Mouse (Mus musculus) forebrain, embryonic 14.5 days (tissue): ENCODE measurements at regions not wholly inside any gene's neighbourhood (a gene's known extent, or its start where the extent isn't known, plus 50 kb on each side); places are given as distances from the start of the nearest gene placed in this dataset.

Source experiments
- ATAC-seq: fragments of 200-750 bp; cut with Nextera tagmentation; 2 replicates; pipeline ENCODE4 v1.8.0; 2017; ENCODE audit warnings: mild to moderate bottlenecking, moderate library complexity
- DNase-seq: peaks from one replicate; pipeline ENCODE4 v3.0.0-alpha.2; 2015; ENCODE audit warnings: low spot score
- H3K27ac ChIP-seq: fragments of 300-500 bp; sonication (generic); 2 replicates; pipeline ENCODE4 v1.5.1; 2014; ENCODE audit warnings: low read depth, mild to moderate bottlenecking, control low read depth, low read length, moderate library complexity
- H3K27me3 ChIP-seq: fragments of 300-500 bp; sonication (generic); replicated peaks from 2 replicates; pipeline ENCODE4 v1.6.1; 2014; ENCODE audit warnings: low read length, control low read depth, mixed read lengths; ENCODE audit not compliant: control insufficient read depth, insufficient read depth
- H3K36me3 ChIP-seq: fragments of 300-500 bp; sonication (generic); 2 replicates; pipeline ENCODE4 v1.6.1; 2014; ENCODE audit warnings: low read length, control low read depth; ENCODE audit not compliant: control insufficient read depth, insufficient read depth
- H3K4me1 ChIP-seq: fragments of 300-500 bp; sonication (generic); 2 replicates; pipeline ENCODE4 v1.6.1; 2014; ENCODE audit warnings: antibody characterized with exemption, low read length, control low read depth; ENCODE audit not compliant: control insufficient read depth, insufficient read depth
- H3K4me2 ChIP-seq: fragments of 300-500 bp; sonication (generic); 2 replicates; pipeline ENCODE4 v1.6.1; 2014; ENCODE audit warnings: mild to moderate bottlenecking, control low read depth, low read length
- H3K4me3 ChIP-seq: fragments of 300-500 bp; sonication (generic); 2 replicates; pipeline ENCODE4 v1.5.1; 2014; ENCODE audit warnings: low read depth, low read length, control low read depth
- H3K9ac ChIP-seq: fragments of 300-500 bp; sonication (generic); 2 replicates; pipeline ENCODE4 v1.6.1; 2014; ENCODE audit warnings: mild to moderate bottlenecking, low read length, control low read depth, moderate library complexity
- H3K9me3 ChIP-seq: fragments of 300-500 bp; sonication (generic); replicated peaks from 2 replicates; pipeline ENCODE4 v1.6.1; 2016; ENCODE audit warnings: low read length, control low read depth, mixed read lengths; ENCODE audit not compliant: control insufficient read depth
- WGBS: fragments of 180-500 bp; shearing (Covaris S2); extraction: QIAGEN DNeasy Blood & Tissue Kit; methylation state at CpG from one replicate; pipeline ENCODE4 v1.1.7; 2014; 5-methylcytosine and 5-hydroxymethylcytosine counted together

DNA sequence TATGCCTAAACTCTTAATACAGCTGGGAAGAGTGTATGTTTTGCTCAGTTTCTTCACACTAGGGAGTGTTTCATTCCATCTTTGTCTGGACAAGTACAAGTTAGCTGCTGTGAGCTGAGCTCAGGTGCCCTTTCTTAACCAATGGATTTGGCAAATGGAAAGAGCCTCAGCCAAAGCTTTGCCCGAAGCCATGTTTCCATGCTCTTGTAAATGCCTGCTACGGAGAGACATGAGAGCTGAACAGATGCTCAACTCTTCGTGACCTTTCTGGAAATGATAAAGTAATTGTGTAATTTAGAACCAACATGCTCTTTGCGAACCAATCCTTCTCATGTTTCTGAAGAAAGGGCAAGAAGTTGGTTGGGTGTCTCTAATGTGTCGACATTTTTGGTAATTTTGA lies 52.0 kb upstream of the P3h2 start:
- DNase-seq (no peak), ATAC-seq (no peak)
- Histone ChIP-seq H3K4me1 (no peaks in the 10 kb centered on the region), H3K27ac (no peak overlapping the region), H3K27me3 (no peaks in the 10 kb centered on the region), H3K9ac (no peak overlapping the region), H3K4me2 (no peak overlapping the region), H3K9me3 (no peaks in the 10 kb centered on the region), H3K4me3 (no peak overlapping the region), H3K36me3 (no peaks in the 10 kb centered on the region)
- 92% methylated on average over 5 of the region's 5 CpGs for whole genome bisulfite sequencing
